Mouse (Mus musculus) mouse trophoblast stem cell (cell line): ENCODE measurements around the gene Ifitm5.

ENCODE experiments used
- in situ Hi-C, 2 experiments: fragments of 300-500 bp; cut with MseI, MboI; formaldehyde crosslinking; loops; 2 replicates in 1 of 2; 3 replicates in 1 of 2; pipeline ENCODE4 v1.15.1; 2025

The Ifitm5 gene

GRCm38 (mm10) chr7:140941222-140942051, 8.7 kb downstream of the Ifitm5 start, which contains the start of gene Pgghg:
TSS of gene Pgghg (plus strand) at chr7:140941391.
- in situ Hi-C loops: no loop called here

DNA sequence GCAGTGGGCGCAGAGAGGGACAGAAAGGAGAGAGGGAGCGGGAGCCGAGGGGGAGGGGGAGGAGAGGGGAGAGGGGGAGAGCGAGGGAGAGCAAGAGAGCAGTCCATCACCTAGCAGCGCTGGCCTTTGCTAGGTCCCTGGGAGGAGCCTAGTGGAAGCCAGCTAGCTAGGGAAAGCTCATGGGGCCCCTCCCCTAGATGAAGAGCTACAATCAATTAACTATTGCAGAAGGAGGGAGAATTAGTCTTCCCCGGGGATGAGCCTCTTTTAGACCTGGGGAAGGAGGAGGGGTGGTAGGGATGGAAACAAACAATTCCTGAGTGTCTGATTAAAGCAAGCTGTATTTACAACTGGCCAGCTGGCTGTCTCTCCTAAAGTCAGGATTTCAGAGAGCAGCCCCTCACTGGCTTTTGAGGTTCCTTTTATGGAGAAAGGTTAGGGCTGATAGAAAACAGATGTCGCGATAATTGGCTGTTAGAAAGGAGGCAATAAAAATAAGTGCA, 10.4 kb downstream of the Ifitm5 start:
- in situ Hi-C loops: no loop called here

- in situ Hi-C loops: no loop called here
These were observed 11.2 kb downstream of the Ifitm5 start for GRCm38 (mm10) chr7:140938896-140939295.

GRCm38 (mm10) chr7:140938436-140938835, 11.7 kb downstream of the Ifitm5 start:
- in situ Hi-C loops: no loop called here

GRCm38 (mm10) chr7:140927181-140927580, 22.9 kb downstream of the Ifitm5 start:
- in situ Hi-C loops: no loop called here

DNA sequence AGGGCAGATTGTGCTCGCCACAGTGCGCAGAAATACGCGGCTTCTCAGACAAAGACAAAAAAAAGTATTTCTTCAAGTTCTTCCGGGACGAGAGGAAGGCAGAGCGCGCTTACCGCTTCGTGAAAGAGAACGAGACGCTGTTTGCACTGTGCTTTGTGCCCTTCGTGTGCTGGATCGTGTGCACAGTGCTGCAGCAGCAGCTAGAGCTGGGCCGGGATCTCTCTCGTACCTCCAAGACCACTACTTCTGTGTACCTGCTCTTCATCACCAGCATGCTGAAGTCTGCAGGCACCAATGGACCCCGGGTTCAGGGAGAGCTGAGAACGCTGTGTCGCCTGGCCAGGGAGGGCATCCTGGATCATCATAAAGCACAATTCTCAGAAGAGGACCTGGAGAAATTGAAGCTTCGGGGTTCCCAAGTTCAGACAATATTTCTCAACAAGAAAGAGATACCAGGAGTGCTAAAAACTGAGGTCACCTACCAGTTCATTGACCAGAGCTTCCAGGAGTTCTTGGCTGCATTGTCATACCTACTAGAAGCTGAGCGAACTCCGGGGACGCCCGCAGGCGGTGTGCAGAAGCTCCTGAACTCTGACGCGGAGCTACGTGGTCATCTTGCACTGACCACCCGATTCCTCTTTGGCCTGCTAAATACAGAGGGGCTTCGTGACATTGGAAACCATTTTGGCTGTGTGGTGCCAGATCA, 26.9 kb downstream of the Ifitm5 start:
- in situ Hi-C loops: no loop called here

DNA sequence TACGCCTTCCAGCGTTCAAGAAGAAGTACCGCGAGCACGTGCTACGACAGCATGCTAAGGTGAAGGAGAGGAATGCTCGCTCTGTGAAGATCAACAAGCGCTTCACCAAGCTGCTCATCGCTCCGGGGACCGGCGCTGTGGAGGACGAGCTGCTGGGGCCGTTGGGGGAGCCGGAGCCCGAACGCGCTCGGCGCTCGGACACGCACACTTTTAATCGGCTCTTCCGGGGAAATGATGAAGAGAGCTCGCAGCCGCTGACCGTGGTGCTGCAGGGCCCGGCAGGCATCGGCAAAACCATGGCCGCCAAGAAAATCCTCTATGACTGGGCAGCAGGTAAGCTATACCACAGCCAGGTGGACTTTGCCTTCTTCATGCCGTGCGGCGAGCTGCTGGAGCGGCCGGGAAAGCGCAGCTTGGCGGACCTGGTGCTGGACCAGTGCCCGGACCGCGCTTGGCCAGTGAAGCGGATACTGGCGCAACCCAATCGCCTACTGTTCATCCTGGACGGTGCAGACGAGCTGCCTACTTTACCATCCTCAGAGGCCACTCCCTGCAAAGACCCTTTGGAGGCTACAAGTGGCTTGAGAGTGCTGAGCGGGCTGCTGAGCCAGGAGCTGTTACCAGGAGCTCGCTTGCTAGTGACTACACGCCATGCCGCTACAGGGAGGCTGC, 27.6 kb downstream of the Ifitm5 start:
- in situ Hi-C loops: no loop called here

- in situ Hi-C loops: no loop called here
These were observed 28.7 kb downstream of the Ifitm5 start for GRCm38 (mm10) chr7:140921225-140921975.

- in situ Hi-C loops: no loop called here
These were observed 29.6 kb downstream of the Ifitm5 start, which contains the start of gene Nlrp6 for GRCm38 (mm10) chr7:140920418-140921029. TSS of gene Nlrp6 (plus strand) at chr7:140920902.

DNA sequence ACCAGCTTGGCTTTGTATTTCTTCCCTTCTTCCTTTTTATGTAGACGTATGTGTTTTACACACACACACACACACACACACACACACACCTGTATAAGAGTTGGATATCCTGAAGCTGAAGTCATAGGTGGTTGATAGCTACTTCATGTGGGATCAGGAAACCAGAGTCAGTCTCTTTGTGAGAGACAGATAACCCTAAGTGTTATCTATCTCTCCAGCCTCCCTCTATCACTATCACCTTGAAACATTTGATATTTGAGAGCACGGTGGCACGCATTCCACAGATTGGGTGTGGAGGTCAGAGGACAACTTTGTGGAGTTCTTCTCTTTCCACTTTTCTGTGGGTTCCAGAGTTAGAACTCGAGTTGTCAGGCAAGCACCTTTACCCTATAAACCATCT, 30.2 kb downstream of the Ifitm5 start:
- in situ Hi-C loops: no loop called here

- in situ Hi-C loops: no loop called here
These were observed 35.9 kb downstream of the Ifitm5 start for GRCm38 (mm10) chr7:140914031-140914690.

DNA sequence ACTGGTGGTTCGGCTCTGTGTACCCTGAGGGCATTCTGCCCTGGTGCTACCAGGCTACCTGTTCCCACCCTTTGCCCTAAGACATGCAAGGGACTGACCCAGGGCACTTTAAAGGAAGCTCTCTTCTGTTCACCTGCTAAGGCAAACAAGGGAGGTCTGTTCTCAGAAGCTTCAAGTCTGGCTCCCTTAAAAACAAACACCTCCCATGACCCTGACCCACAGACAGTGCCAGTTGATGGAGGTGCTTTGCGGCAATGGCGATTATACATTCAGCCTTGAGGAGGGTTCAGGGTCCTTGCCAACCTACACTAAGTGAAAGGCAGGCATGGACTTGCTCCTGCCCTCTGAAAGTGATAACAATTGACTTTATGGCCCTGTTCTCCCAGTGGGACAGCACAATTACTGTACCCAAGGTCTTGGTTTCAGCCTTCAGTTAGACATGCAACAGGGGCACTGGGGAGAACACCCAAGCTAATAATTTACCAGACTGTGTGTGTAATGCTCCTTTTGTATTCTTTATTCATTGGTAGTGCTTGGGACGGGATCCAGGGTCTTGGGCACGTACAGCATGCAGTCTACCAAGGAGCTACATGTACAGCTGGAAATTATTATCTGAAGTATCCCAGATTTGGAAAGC, 37.1 kb downstream of the Ifitm5 start:
- in situ Hi-C loops: no loop called here

DNA sequence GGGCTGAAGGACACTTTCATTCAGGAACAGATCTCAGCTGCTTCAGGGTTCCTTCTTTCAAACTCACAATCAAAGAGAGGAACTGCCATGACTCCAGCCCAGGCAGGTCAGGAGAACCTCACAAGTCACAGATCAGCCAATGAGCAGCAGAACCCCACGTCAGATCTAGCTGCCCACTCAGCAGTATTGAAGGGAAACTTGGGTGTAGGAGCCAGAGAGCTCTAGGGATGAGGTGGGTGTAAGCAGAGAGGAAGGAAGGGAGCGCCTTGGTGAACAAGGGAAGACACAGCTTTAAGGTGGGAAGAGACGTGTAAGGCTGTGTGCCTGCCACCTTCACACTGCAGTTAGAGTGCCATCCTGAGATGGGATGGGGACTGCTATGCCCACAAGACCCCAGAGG, 37.8 kb downstream of the Ifitm5 start:
- in situ Hi-C loops: no loop called here

DNA sequence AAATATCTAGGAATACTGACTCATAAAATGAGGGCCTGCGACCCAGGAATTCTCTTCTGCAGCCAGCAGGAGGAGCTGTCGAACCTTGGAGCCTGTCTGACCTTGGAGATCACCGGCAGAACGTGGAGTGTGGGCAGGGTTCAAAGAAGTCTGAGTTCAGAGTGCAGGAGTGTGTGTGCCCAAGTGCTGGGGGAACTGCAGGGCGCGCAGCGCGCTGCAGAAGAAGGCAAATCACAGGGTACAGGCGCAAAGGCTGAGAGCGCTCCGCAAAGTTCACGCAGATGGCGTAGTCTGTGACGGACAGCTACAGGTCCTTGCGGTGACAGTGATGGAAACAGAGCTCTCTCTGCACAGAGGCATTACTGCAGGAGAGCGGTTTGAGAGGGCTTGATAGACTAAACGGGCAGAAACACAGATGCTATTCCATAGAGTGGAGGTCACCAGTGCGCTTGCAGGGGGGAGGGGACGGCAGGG, 41.4 kb downstream of the Ifitm5 start:
- in situ Hi-C loops: no loop called here

- in situ Hi-C loops: no loop called here
These were observed 41.9 kb downstream of the Ifitm5 start for GRCm38 (mm10) chr7:140908181-140908580.

GRCm38 (mm10) chr7:140907697-140908096, 42.4 kb downstream of the Ifitm5 start:
- in situ Hi-C loops: no loop called here

DNA sequence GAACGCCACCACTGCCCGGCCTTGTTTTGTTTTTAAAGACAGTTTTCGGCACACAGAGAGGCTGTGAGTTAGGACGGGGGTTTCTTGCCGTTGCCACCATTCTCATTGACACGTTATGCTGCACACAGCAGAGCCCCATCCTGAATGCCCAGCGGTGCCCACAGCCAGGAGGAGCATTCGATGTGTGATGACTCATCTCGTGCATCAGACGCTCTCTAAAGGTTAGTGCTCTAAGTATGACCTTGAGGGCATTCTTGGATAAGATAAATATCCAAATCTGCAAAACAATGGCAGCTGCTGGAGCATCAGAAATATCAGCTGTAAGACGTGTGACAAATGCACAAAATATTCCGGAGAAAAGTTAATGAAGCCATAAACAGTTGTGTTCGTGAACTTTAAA, 43.0 kb downstream of the Ifitm5 start:
- in situ Hi-C loops: no loop called here

GRCm38 (mm10) chr7:140905642-140906081, 44.4 kb downstream of the Ifitm5 start:
- in situ Hi-C loops: no loop called here

- in situ Hi-C loops: loop anchor here (5.0 kb wide), 2 partner anchors 56 to 61 kb away; partner anchors contain the start of genes Odf3 (in 1 of the 2) and Scgb1c1 (in 1 of the 2)
These were observed 46.9 kb downstream of the Ifitm5 start for GRCm38 (mm10) chr7:140903212-140903611.
